Mouse (Mus musculus): ENCODE data around the gene Fam213b. TPM values are rescaled to one million over a fixed set of nuclear protein-coding genes. Genes with fewer than 3 reads are reported as not detected.

Fam213b gene
- polyA plus RNA-seq, 1 experiment from 2014 or later = 52.1 TPM

DNA sequence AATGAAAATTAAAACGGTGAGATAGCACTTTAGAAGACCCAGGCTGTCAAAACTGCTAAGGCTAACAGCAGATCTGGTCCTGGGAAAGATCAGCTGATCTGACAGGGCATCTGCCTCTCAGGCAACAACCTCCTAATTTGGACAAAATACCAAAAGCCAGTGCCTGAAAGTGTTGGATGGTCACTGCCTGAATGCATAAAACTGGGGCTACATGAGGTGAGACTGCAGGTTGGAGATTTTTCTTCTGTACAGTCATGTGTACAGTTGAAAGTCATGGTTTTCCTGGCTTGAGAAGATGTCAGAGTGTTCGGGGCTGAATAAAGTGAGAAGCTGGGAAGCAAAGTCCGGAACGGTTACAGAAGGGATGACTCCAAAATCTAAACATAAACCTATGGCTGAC is 45.1 kb downstream of the Fam213b start:
- Histone ChIP-seq H3K27ac (replicated peaks; ENCODE audit: low read depth, low read length) (no peak overlapping the region), H3K4me3 (replicated peaks; ENCODE audit: low read depth, low read length) (no peak overlapping the region), H3K4me2 (ENCODE audit: low read length) (no peak overlapping the region), H3K27me3 (ENCODE audit: control insufficient read depth, insufficient read depth, low read length) (peaks cover 14% of the 10 kb centered on the region; the same call in 1 of the 2 replicates), H3K36me3 (ENCODE audit: control insufficient read depth, insufficient read depth, low read length) (no peaks in the 10 kb centered on the region), H3K4me1 (ENCODE audit: control insufficient read depth, insufficient read depth, low read length) (no peaks in the 10 kb centered on the region; the same call in 1 of the 2 replicates), H3K9me3 (ENCODE audit: control insufficient read depth, low read length) (no peaks in the 10 kb centered on the region), H3K9ac (replicated peaks; ENCODE audit: low read length) (no peak overlapping the region)
- ATAC-seq (ENCODE audit: low FRiP score, low TSS enrichment) (no peak), DNase-seq (no peak)
- WGBS = 78% methylated on average over 4 of the region's 4 CpGs

DNA sequence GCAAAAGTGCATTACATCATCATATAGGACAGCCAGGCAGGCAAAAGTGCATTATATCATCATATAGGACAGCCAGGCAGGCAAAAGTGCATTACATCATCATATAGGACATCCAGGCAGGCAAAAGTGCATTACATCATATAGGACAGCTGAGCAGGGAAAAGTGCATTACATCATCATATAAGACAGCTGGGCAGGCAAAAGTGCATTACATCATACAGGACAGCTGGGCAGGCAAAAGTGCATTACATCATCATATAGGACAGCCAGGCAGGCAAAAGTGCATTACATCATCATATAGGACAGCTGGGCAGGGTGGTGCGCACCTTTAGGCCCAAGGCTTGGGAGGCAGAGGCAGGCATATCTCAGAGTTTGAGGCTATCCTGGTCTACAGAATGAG is 46.2 kb downstream of the Fam213b start:
- no peak for DNase-seq
- Histone ChIP-seq H3K9ac (replicated peaks; ENCODE audit: low read length) (no peak overlapping the region), H3K4me1 (ENCODE audit: control insufficient read depth, insufficient read depth, low read length) (no peaks in the 10 kb centered on the region; the same call in 1 of the 2 replicates), H3K27ac (replicated peaks; ENCODE audit: low read depth, low read length) (no peak overlapping the region), H3K9me3 (ENCODE audit: control insufficient read depth, low read length) (no peaks in the 10 kb centered on the region), H3K4me2 (ENCODE audit: low read length) (no peak overlapping the region), H3K36me3 (ENCODE audit: control insufficient read depth, insufficient read depth, low read length) (no peaks in the 10 kb centered on the region), H3K27me3 (ENCODE audit: control insufficient read depth, insufficient read depth, low read length) (peaks cover 14% of the 10 kb centered on the region; the same call in 1 of the 2 replicates), H3K4me3 (replicated peaks; ENCODE audit: low read depth, low read length) (no peak overlapping the region)
- no peak for ATAC-seq (ENCODE audit: low FRiP score, low TSS enrichment)
- WGBS = 93% methylated on average over 1 of the region's 1 CpGs

Other genes with a start within 250 kb of the Fam213b start
- not detected in 2 replicates for gene Actrt2, start 231.3 kb downstream of the Fam213b start, polyA plus RNA-seq (2014; fragmentation: Nextera tagmentation; extraction: Ambion mirVana)
- 1.8 TPM in 2 replicates for gene Ttc34, start 61.7 kb downstream of the Fam213b start, polyA plus RNA-seq (2014; fragmentation: Nextera tagmentation; extraction: Ambion mirVana)
- 0.50 and 0.53 TPM in 2 replicates for gene Mmel1, start 29.6 kb downstream of the Fam213b start, polyA plus RNA-seq (2014; fragmentation: Nextera tagmentation; extraction: Ambion mirVana)
- not detected in 2 replicates for gene Tnfrsf14, start 29.4 kb upstream of the Fam213b start, polyA plus RNA-seq (2014; fragmentation: Nextera tagmentation; extraction: Ambion mirVana)
- 111 and 123 TPM in 2 replicates for gene Hes5, start 61.8 kb upstream of the Fam213b start, polyA plus RNA-seq (2014; fragmentation: Nextera tagmentation; extraction: Ambion mirVana)
- 30.6 and 38.8 TPM in 2 replicates for gene Pank4, start 65.0 kb upstream of the Fam213b start, polyA plus RNA-seq (2014; fragmentation: Nextera tagmentation; extraction: Ambion mirVana)
- 12.1 and 13.0 TPM in 2 replicates for gene Plch2, start 157.6 kb upstream of the Fam213b start, polyA plus RNA-seq (2014; fragmentation: Nextera tagmentation; extraction: Ambion mirVana)
- gene Pex10, start 167.9 kb upstream of the Fam213b start, polyA plus RNA-seq (2014; fragmentation: Nextera tagmentation; extraction: Ambion mirVana) = 6.0 and 10.0 TPM in 2 replicates
- 139 and 148 TPM in 2 replicates for gene Rer1, start 187.2 kb upstream of the Fam213b start, polyA plus RNA-seq (2014; fragmentation: Nextera tagmentation; extraction: Ambion mirVana)
- 6.0 and 6.4 TPM in 2 replicates for gene Morn1, start 187.4 kb upstream of the Fam213b start, polyA plus RNA-seq (2014; fragmentation: Nextera tagmentation; extraction: Ambion mirVana)